Mouse (Mus musculus) frontal cortex, postnatal 14 days (tissue): ENCODE measurements around the gene Tmprss9.

Experiments
- DNase-seq, 2 experiments: peaks; one replicate each; pipeline ENCODE4 v3.0.0; 2022; ENCODE audit warnings: low spot score in 2 of 2

The Tmprss9 gene

GRCm38 (mm10) chr10:80915260-80915659 is 43.6 kb downstream of the Tmprss9 start:
- no peak for DNase-seq

DNA sequence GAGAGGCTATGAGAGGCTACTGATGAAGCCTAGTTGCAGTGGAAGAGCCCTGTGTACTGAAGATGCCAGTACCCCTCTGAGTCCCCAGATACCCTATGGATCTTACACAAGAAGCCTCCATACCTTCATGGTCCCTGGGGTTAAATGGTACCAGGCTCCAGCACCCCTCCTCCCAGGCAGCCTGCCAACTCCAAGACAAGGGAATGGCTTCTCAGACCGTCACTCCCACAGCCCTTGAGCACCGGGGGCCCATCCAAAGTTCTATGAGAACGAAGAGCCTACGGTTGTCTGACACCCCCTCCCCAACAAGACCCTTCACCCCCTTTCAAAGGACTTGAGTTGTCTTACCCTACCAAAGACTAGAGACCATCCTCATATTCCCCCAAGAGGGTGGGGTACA is 44.1 kb downstream of the Tmprss9 start:
- DNase-seq: no peak

DNA sequence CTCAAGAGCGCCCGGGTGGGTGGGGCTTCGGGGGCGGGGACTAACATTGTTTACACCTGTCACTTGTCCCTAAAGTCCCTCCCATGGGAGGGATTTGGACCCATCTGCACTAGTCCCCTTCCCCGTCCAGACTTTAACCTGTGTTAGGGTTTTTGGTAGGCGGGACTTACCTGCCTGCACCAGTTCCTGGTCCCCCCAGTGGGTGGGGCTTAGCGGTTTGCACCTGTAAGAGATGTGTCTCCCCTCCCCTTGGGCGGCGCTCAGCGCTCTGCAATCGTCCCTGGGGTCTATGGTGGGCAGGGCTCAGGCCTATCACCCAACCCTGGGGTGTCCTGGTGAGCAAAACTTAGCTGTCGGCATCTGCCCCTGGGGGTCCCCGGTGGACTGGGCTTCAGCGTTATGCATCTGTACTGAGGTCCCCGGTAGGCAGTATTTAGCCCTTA is 45.7 kb downstream of the Tmprss9 start:
- DNase-seq: no peak

DNA sequence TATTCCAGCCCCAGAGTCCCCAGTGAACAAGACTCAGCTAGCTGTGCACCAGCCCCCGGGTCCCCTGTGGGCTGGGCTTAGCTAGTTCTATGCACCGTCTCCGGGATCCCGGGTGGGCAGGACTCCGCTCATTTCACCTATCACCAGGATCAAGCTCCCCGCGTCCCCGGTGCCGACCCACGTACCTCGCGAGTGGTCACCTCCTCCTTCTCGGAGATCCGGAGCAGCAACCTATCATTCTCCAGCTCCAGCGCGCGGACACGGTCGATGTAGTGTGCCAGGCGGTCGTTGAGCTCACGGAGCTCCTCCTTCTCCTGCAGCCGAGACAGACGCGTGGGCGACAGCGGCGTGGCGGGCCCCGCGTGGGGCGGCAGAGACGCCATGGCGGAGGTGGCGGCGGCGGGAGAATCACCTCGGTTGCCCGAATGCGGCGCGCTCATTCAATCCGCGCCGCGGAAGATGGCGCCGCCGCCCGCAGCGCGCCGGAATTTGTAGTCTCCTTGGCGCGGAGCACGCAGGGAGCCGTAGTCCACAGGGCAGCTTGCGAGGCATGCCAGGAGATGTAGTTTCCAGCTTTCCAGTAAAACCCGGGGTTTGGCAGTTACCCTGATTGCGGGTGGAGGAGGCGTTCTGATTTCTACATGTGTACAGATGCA is 46.3 kb downstream of the Tmprss9 start, which contains the start of gene Lmnb2:
TSS of gene Lmnb2 (minus strand) at position 467 of the 656 bp plus-strand sequence.
- peak; percentile 74 to 77 for DNase-seq

GRCm38 (mm10) chr10:80921923-80922322 is 50.3 kb downstream of the Tmprss9 start:
- DNase-seq: no peak

GRCm38 (mm10) chr10:80925472-80925871 is 53.8 kb downstream of the Tmprss9 start:
- no peak for DNase-seq

DNA sequence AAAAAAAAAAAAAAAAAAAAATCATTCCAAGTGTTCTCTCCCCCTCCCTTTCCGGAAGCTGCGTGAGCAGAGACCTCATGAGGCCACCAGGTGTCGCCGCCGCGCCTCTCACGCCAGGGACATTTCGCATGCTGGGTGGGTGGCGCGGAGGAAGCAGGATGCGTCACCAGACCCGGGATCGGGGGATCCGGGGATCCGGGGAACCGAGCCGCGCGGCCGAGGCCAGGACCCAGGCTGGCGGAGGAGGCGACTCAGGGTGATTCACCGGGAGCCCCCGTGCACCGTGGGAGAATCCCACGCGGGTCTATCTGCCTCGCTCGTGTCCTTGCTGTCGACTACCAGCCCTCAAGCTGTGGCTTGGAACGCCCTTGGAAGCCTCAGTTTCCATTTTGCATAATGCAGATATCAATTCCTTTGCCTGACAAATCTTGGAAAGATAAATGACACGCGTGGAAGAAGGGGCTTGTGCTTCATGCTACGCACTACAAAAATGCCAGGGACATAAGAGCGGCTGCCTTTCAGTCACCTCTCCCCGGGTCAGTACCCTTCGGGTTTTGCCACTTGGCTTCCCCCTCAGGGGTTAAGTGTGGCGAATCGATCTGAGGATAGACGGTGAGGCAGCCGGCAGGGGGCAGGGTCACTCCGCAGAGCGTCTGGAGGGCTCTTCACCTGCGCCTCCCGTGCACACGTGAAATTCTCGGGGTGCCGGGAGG is 57.1 kb downstream of the Tmprss9 start:
- DNase-seq: peak; percentile 85 to 89

GRCm38 (mm10) chr10:80929299-80930226 is 57.9 kb downstream of the Tmprss9 start, which contains the start of gene Gadd45b:
Gene Gadd45b, plus strand, starts transcription at chr10:80930073.
- DNase-seq: peak; percentile 98 to 99

GRCm38 (mm10) chr10:80930361-80931152 is 58.9 kb downstream of the Tmprss9 start:
- DNase-seq: peak in 1 of 2 experiments; percentile 47

GRCm38 (mm10) chr10:80931153-80931671 is 59.6 kb downstream of the Tmprss9 start:
- no peak for DNase-seq

GRCm38 (mm10) chr10:80931695-80932094 is 60.0 kb downstream of the Tmprss9 start:
- DNase-seq: no peak

DNA sequence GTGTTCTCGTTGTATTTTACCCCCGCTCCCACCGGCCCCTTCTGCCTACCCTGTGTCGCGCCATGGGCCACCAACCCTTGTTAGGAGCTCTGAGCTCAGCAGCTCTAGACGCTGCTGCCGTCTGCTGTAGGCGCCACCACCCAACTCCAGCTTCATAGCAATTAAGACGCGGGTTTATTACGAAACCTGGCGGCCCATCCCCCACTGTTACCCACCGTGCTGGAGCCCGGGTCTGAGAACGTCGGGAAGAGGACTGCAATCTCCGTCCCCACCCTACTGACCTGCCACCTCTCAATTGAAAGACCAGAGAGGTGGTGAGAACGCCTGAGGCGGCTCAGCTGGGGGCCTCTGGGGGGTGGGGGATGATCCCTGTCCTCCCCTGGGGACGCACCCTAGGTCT is 60.6 kb downstream of the Tmprss9 start:
- DNase-seq: no peak

DNA sequence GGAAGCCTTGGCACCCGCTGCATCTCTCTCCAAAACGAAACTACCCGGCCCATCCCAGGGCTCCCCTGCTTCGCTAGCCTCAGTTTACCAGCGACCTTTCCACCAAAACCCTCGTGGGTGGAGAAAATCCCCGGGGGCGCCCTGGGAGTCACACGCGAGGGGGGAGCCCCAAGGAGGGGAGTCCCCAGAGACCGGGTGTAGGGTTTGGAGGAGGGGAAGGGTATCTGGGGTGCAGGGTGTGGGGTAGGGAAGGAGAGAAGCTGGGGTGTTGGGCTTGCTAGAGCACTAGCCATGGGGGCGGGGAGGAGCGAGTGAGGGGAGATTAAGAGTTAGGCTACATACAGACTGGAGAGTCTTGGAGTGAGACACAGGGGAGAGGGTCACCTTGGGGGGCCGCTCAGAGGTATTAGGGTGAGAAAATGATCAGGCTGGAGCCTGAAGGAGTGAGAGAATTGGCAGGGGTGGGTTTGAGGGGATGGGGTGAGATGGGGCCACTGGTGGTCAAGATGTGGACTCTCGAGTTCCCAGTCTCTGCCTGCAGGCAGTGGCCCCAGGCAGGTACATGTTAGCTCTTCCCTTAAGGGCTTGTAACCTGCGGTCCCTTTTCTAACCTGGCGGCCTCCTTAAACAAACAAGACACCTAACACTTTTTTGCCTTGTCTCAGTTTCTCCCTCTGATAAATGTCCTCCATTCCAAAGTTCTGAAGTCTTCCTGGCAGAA is 61.2 kb downstream of the Tmprss9 start:
- DNase-seq: no peak

DNA sequence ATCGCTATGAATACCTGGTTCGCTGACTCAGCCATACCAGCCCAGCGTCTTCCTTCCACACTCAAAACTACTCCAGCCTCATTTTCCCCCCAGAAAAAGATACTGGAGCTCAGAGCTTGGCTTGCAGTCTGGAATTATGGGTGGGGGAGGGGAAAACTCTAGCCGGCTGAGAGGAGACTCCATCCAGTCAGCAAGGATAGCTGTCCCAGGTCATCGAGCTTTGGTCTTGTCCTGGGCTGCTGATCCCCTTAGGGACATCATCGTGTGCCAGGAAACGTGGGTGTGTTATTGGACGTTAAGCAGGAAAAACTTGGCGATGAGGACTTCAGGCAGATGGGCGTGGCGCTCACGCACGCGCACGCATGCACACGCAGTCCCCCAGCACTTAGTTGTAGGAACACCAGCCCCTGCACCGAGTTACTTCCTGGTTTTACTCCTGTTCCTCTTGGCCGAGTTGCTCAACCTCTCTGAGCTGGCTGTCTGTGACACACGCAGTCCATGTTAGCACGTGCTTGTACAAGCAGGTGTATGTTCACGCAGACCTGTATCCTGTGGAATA is 61.9 kb downstream of the Tmprss9 start:
- no peak for DNase-seq

- DNase-seq: no peak
Observed at GRCm38 (mm10) chr10:80934136-80934985, 62.7 kb downstream of the Tmprss9 start.

GRCm38 (mm10) chr10:80935241-80935640 is 63.6 kb downstream of the Tmprss9 start:
- DNase-seq: no peak

DNA sequence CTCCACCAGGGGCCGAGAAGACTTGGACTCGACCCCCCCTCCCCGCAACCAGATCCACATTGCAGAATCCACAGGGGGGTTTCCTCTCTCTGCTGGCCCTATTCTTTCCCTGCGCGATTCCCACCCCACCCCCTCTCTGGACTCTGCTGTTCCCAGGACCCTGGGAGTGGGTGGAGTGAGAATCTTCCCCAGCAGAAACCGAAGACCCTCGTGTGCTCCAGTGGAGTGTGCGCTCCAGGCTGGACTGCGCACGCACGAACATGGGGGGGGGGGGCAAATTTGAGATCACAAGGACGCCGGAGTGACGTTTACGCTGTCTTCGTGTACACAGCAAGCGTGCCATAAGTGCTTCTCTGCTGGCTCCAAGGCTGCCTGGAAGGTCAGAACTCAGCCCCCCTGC is 64.0 kb downstream of the Tmprss9 start:
- no peak for DNase-seq

DNA sequence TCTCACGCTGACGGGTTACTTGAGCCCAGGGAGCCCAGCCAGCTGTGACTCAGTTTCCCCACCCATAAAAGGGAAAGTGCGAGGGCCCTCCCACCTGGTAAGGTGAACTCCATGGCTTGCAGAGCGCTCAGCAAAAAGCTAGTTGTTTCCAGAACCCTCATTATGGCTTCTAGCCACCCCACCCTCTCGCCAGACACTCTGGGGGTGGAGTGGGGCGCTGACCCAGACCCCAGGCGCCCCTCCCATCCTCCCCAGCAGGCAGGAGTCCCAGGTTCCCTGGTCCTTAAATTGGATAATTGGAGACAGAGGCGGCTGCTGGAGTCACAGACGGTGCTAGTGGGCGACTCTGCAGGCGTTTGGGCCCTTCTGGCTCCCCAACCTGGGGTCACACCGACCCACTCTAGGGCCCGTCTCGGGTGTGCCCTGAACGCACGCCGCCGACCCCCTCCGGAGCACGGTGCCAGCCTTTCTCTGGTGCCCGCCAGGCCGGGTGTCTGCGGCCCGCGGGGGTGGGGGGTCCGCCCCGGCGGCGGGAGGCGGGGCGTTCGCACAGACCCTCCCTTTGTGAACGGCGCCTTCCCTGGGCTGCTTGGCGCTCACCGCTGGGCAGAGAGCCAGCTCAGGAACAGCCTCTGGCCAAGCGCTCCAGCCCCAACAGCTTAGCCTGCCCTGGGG is 64.6 kb downstream of the Tmprss9 start:
- peak in 1 of 2 experiments; percentile 45 for DNase-seq

GRCm38 (mm10) chr10:80936810-80937164 is 65.1 kb downstream of the Tmprss9 start:
- no peak for DNase-seq
